Mouse (Mus musculus): Measurements from ENCODE around the gene Traf3ip2.

Gene Traf3ip2

GRCm38 (mm10) chr10:39631627-39632026 is 18.9 kb downstream of the Traf3ip2 start:
- DNase-seq (ENCODE audit: low read depth, low spot score) = no peak

- no peak for DNase-seq (ENCODE audit: low read depth, low spot score)
These were observed 20.6 kb downstream of the Traf3ip2 start for GRCm38 (mm10) chr10:39633379-39633778.

DNA sequence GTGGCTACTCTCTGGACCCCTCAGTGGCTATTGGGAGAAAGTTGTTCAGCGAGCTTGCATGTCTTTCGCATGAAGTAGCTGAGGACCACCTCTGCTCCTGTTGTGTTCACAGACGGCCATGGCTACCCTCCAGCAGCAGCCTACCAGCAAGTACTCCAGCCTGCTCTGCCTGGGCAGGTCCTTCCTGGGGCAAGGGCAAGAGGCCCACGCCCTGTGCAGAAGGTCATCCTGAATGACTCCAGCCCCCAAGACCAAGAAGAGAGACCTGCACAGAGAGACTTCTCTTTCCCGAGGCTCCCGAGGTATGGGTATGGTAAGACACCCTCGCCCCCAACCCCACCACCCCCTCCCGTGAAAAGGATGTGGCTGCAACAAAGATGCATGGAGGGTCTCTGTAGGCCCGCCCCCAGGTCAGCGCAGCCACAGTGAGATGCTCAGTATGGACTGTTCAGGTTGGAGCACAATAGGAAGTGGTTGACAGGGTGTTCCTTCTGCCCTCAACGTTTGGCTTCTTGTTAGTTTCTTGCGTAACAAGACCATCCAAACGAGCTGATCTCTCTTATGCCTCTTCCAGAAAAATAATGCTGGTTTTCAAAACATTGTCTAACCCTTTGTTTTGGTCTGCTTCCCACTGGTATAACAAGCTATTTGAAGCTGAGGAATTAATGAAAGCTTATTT is 21.8 kb downstream of the Traf3ip2 start:
- DNase-seq (ENCODE audit: low read depth, low spot score) = no peak

GRCm38 (mm10) chr10:39638862-39639261 is 26.1 kb downstream of the Traf3ip2 start:
- no peak for DNase-seq (ENCODE audit: low read depth, low spot score)

GRCm38 (mm10) chr10:39639783-39640182 is 27.0 kb downstream of the Traf3ip2 start:
- DNase-seq (ENCODE audit: low read depth, low spot score) = no peak

DNA sequence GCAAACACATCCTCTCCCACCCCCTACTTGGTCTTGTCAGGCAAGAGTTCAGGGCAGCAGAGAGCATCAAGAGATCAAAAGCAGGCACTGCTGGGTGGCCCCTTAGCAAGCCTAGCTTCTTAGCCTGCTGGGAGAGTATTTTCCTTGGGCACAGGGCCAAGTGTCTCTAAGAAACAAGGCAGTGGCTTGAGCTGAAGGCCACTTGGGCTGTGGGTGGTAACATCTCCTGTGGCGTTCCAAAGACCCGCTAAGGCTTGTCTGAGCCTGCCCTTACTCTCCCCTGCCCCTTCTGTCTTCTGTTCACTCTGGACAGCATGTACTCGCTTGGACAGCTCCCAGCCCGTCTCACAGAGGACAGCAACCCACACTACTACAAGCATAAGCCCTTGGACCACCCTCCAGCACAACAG is 28.1 kb downstream of the Traf3ip2 start:
- no peak for DNase-seq (ENCODE audit: low read depth, low spot score)

DNA sequence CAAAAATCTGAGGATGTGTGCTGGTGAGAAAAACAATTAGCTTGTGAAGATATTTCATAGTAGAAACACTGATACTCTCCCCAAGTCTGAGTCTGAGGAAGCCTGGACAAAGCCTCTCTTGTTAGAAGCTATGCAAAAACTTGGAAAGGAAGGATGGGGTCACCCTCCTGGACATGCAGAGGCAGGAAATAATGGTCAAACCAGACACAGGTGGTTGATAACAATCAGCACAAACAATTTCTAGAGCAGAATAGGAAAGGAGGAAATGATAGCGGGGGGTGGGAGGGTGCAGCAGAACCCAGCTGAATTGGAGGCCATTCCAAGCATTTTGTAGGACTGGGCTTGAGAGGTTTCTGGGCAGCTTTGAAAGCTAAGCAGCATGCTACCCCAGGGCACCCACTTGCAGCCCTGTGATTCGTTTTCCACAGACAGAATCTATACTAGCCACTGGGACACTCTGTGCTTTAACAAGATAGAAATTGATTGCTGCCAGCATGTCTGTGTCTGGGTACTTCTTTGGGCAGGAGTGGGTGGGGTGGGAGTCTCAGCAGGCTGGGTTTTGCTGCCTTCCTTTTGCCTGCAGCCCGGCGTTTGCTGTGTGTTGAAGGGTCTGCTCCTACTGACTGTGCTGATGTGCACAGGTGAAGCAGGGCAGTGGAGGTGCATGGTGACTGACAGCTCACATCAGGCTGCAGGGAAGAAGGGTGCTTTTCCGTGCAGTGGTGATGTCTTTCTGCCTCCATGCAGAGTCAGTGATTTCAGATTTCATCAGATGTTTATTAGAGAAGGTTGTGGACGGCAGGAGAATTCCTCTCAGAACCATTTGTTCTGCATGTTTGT is 33.3 kb downstream of the Traf3ip2 start:
- no peak for DNase-seq (ENCODE audit: low read depth, low spot score)

- no peak for DNase-seq (ENCODE audit: low read depth, low spot score)
These were observed 33.9 kb downstream of the Traf3ip2 start for GRCm38 (mm10) chr10:39646629-39647019.

DNA sequence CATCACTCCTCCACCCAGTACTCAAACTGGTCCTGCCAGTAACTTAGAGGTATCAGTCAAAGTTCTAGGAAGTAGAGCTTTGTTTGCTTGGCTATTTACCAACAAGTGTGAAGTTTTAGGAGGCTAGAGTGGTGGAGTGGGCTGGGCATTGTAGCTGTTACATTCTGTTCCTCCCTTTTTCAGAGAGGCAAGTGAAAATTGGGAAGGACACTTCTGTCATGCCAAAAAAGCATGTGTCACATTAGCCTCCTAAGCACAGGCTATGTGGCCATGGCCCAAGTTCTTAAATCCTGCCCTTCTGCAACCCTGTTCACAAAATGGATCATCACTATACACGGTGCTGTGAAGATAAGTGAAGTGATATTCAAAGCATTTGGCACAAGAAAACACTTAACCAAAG is 34.4 kb downstream of the Traf3ip2 start:
- no peak for DNase-seq (ENCODE audit: low read depth, low spot score)

DNA sequence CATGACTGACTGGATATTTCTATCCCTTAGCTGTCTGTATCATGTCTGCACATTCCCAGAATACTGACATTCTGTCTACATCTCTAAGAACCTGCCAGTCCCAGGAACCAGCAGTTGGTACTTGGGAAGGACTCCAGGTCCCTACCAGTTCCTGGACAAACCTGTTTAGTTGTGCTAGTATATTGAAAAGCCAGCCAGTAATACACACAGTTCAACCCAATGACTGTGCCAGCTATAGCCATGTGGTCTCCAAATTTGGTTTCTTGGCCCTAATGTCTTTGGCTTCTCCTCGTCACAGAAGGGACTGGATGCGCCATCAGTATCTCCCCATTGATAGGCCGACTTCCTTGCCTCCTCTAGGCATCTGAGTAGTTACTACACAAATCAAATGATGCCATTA is 35.5 kb downstream of the Traf3ip2 start:
- DNase-seq (ENCODE audit: low read depth, low spot score) = no peak

DNA sequence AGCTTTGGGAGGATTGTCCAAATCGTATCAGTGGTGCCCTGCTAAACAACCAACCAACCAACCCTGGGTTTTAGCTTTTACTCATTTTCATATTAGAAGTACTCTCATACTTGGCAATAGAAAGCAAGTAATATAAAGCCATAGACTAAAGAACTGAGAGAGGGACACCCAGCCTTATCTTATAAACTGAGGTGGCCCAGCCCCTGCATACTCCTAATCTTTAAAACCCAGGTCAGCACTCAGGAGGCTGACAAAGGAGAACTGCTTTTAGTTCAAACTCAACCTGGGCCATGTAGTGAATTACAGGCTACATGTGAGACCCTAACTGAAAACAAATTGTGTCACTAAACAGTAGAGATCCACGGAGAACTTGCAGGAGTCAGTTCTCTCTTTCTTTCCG is 36.8 kb downstream of the Traf3ip2 start:
- no peak for DNase-seq (ENCODE audit: low read depth, low spot score)

GRCm38 (mm10) chr10:39650316-39650715 is 37.6 kb downstream of the Traf3ip2 start:
- no peak for DNase-seq (ENCODE audit: low read depth, low spot score)

- no peak for DNase-seq (ENCODE audit: low read depth, low spot score)
These were observed 41.3 kb downstream of the Traf3ip2 start for GRCm38 (mm10) chr10:39654001-39654416.

GRCm38 (mm10) chr10:39658901-39659410 is 46.2 kb downstream of the Traf3ip2 start:
- no peak for DNase-seq (ENCODE audit: low read depth, low spot score)

- no peak for DNase-seq (ENCODE audit: low read depth, low spot score)
These were observed 46.9 kb downstream of the Traf3ip2 start for GRCm38 (mm10) chr10:39659411-39660268.

DNA sequence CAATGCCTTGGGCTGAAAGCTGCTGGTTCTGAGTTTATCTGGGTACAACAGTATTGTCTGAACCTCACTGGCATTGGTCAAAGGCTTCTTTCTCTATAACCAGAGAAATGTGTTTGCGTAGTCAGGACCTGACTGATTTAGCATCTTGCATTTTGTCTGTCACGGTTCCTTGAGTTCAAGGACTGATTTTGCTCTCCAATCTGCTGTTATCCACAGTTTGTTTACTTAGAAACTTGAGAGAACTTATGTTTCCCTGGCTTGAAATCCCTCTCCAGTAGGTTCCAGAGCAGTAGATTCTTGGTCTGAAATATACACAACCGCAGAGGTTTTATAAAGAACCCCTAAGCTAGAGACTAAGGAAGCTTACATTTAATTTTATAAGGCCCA is 47.5 kb downstream of the Traf3ip2 start:
- DNase-seq (ENCODE audit: low read depth, low spot score) = no peak

GRCm38 (mm10) chr10:39660698-39661097 is 48.0 kb downstream of the Traf3ip2 start:
- no peak for DNase-seq (ENCODE audit: low read depth, low spot score)

- no peak for DNase-seq (ENCODE audit: low read depth, low spot score)
These were observed 52.4 kb downstream of the Traf3ip2 start for GRCm38 (mm10) chr10:39665071-39665502.

GRCm38 (mm10) chr10:39666027-39666426 is 53.3 kb downstream of the Traf3ip2 start:
- DNase-seq (ENCODE audit: low read depth, low spot score) = no peak

GRCm38 (mm10) chr10:39671451-39671850 is 58.7 kb downstream of the Traf3ip2 start:
- DNase-seq (ENCODE audit: low read depth, low spot score) = no peak

GRCm38 (mm10) chr10:39672547-39673051 is 59.9 kb downstream of the Traf3ip2 start:
- no peak for DNase-seq (ENCODE audit: low read depth, low spot score)

DNA sequence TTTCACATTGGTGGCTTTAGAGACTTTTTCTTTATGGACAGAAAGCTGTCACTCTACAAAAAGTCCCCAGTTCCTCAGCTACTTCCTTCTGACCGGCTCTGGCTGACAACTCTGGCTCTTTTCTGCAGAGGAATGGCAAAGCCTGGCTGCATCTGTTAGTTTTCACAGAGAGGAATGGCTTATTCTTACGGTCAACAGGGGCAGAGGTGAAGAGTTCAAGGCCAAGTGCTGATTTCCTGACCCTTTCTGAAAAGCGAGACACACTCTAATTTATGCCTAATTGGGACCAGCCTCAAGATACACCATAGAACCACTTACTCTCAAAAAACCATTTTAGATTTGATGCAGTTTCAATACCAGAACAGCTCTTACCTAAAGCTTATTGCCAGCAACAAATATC is 61.4 kb downstream of the Traf3ip2 start:
- DNase-seq (ENCODE audit: low read depth, low spot score) = no peak
